Mouse (Mus musculus): ENCODE measurements around the gene Vamp3. TPM values are rescaled to one million over a fixed set of nuclear protein-coding genes. Genes with fewer than 3 reads are reported as not detected.

Vamp3 gene
- total and polyA plus RNA-seq, 3 experiments = 29.2 to 68.4 (median 44.1) TPM

- dilution Hi-C loops (cut with MboI; ENCODE audit: extremely low pct_ligation_motif_present, extremely low pct_unique_long_range_greater_than_20kb, low sequenced_read_pairs) (no loop called here), in situ Hi-C loops (cut with MboI; ENCODE audit: low pct_ligation_motif_present, low pct_unique_long_range_greater_than_20kb, low sequenced_read_pairs) (no loop called here)
- no peak overlapping the region for H3K4me3 ChIP-seq (replicated peaks in 1 of 3; ENCODE audit: low read depth in 2 of 3, low read length in 2 of 3, poor library complexity in 1 of 3)
- no peak overlapping the region for H3K27ac ChIP-seq (ENCODE audit: insufficient read depth, low read depth)
- no peak for DNase-seq (ENCODE audit: extremely low read depth)
- H3K27me3 ChIP-seq (replicated peaks) = no peaks in the 10 kb centered on the region
- no peak overlapping the region for H3K9ac ChIP-seq (ENCODE audit: insufficient read depth, low read depth)
- 0 out of 4 replicates have a peak, but pooled peaks cover 0 to 3% of the 10 kb centered on the region in 2 experiments for H3K4me1 ChIP-seq (ENCODE audit: control insufficient read depth in 1 of 2, insufficient read depth in 2 of 2)
- H3K4me2 ChIP-seq (ENCODE audit: insufficient read depth, low read depth, poor library complexity, severe bottlenecking) = no peak overlapping the region
- no peaks in the 10 kb centered on the region for H3K36me3 ChIP-seq (replicated peaks in 1 of 2; ENCODE audit: control insufficient read depth in 1 of 2, insufficient read depth in 1 of 2, low read length in 1 of 2)
- H3K79me2 ChIP-seq (replicated peaks; ENCODE audit: control insufficient read depth, extremely low read depth, insufficient read depth, poor library complexity, severe bottlenecking) = no peaks in the 10 kb centered on the region
- H3K9me3 ChIP-seq (replicated peaks; ENCODE audit: low read length) = peaks cover 5% of the 10 kb centered on the region
- TF ChIP-seq CHD1 (IDR thresholded peaks at IDR 0.05; ENCODE audit: low read depth, low read length) (no peak), ZC3H11A (IDR thresholded peaks at IDR 0.05; ENCODE audit: low read depth, low read length) (no peak), NRF1 (IDR thresholded peaks at IDR 0.05; ENCODE audit: low read depth, low read length) (no peak), PAX5 (IDR thresholded peaks at IDR 0.05; ENCODE audit: low read length) (no peak), RAD21 (IDR thresholded peaks at IDR 0.05; ENCODE audit: low read depth, low read length) (no peak), TCF12 (IDR thresholded peaks at IDR 0.05; ENCODE audit: low read depth, low read length) (no peak), SMC3 (IDR thresholded peaks at IDR 0.05; ENCODE audit: low read depth, low read length) (no peak), JUND (conservative IDR thresholded peaks at IDR 0.05; ENCODE audit: low read depth, low read length) (no peak), ZKSCAN1 (IDR thresholded peaks at IDR 0.05; ENCODE audit: borderline replicate concordance, low read depth, low read length) (no peak), MEF2A (IDR thresholded peaks at IDR 0.05; ENCODE audit: borderline replicate concordance, low read depth, low read length) (no peak)
Observed at GRCm38 (mm10) chr4:151083027-151083426, 25.3 kb upstream of the Vamp3 start.

- in situ Hi-C loops (cut with MboI; ENCODE audit: low pct_ligation_motif_present, low pct_unique_long_range_greater_than_20kb, low sequenced_read_pairs) (no loop called here), dilution Hi-C loops (cut with MboI; ENCODE audit: extremely low pct_ligation_motif_present, extremely low pct_unique_long_range_greater_than_20kb, low sequenced_read_pairs) (no loop called here)
- no peak overlapping the region for H3K4me3 ChIP-seq (replicated peaks in 1 of 3; ENCODE audit: low read depth in 2 of 3, low read length in 2 of 3, poor library complexity in 1 of 3)
- H3K4me1 ChIP-seq (ENCODE audit: control insufficient read depth in 1 of 2, insufficient read depth in 2 of 2) = 0 out of 4 replicates have a peak, but pooled peaks cover 0 to 3% of the 10 kb centered on the region in 2 experiments
- H3K9me3 ChIP-seq (replicated peaks; ENCODE audit: low read length) = peaks cover 5% of the 10 kb centered on the region
- H3K79me2 ChIP-seq (replicated peaks; ENCODE audit: control insufficient read depth, extremely low read depth, insufficient read depth, poor library complexity, severe bottlenecking) = no peaks in the 10 kb centered on the region
- H3K27ac ChIP-seq (ENCODE audit: insufficient read depth, low read depth) = no peak overlapping the region
- TF ChIP-seq ETS1 (conservative IDR thresholded peaks at IDR 0.05; ENCODE audit: low read depth, low read length) (no peak), RCOR1 (conservative IDR thresholded peaks at IDR 0.05; ENCODE audit: low read depth, low read length) (no peak), GABPA (IDR thresholded peaks at IDR 0.05; ENCODE audit: insufficient replicate concordance, low read depth, low read length) (no peak), USF1 (IDR thresholded peaks at IDR 0.05; ENCODE audit: low read depth, low read length) (no peak), TBP (conservative IDR thresholded peaks at IDR 0.05; ENCODE audit: low read depth, low read length) (no peak), HCFC1 (IDR thresholded peaks at IDR 0.05; ENCODE audit: low read depth, low read length) (no peak), IRF4 (IDR thresholded peaks at IDR 0.05; ENCODE audit: low read depth, low read length) (no peak)
- no peak for DNase-seq (ENCODE audit: extremely low read depth)
- H3K36me3 ChIP-seq (replicated peaks in 1 of 2; ENCODE audit: control insufficient read depth in 1 of 2, insufficient read depth in 1 of 2, low read length in 1 of 2) = no peaks in the 10 kb centered on the region
- peaks cover 1% of the 10 kb centered on the region for H3K27me3 ChIP-seq (replicated peaks)
- no peak overlapping the region for H3K9ac ChIP-seq (ENCODE audit: insufficient read depth, low read depth)
- H3K4me2 ChIP-seq (ENCODE audit: insufficient read depth, low read depth, poor library complexity, severe bottlenecking) = no peak overlapping the region
Observed at GRCm38 (mm10) chr4:151081977-151082376, 24.2 kb upstream of the Vamp3 start.
